Mouse (Mus musculus): ENCODE measurements around the gene Gm10097.

DNA sequence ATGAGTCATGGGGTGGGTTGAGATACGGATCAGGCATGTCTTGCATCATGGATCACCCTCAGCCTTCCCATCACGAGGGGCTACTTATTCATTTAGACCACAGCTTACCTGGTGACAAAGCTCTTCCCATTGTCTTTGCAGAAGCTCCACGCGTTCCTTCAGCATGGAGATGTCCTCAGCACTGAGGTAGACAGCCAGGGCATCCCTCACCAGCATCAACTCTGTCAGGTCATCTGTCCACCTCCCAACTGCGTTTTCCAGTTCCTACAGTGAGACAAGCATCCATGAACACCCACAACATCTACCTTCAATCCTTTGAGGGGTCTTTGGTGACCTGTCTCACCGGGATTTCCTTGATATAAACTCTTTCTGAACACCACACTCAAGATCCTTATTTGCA is 14.7 kb downstream of the Gm10097 start:
- TF ChIP-seq CTCF (IDR thresholded peaks at IDR 0.05; ENCODE audit: low read depth) (no peak), EP300 (IDR thresholded peaks at IDR 0.05; ENCODE audit: low read depth) (no peak)

Data from liver, postnatal 0 days (tissue).